Mouse (Mus musculus) bone marrow, adult 2 months (tissue): Measurements from ENCODE around the gene Hcrtr2.

Experiments
- CTCF ChIP-seq: fragments of 200-500 bp; IDR thresholded peaks from 2 replicates; pipeline ENCODE4 v1.5.1; 2011; ENCODE audit warnings: low read length, control low read depth; ENCODE audit not compliant: control insufficient read depth, insufficient read depth
- POLR2A ChIP-seq: fragments of 200-500 bp; IDR thresholded peaks from 2 replicates; pipeline ENCODE4 v1.6.1; 2011; ENCODE audit warnings: low read depth, mild to moderate bottlenecking, control low read depth, low read length, borderline replicate concordance; ENCODE audit not compliant: control insufficient read depth

GRCm38 (mm10) chr9:76214678-76215077 lies 109.0 kb downstream of the Hcrtr2 start:
- no peak for TF ChIP-seq POLR2A
- TF ChIP-seq CTCF: no peak
